Mouse (Mus musculus) limb, embryonic 13.5 days (tissue): ENCODE measurements around the gene Mknk1. TPM values are rescaled to one million over a fixed set of nuclear protein-coding genes. Genes with fewer than 3 reads are reported as not detected.

Experiments
- ATAC-seq: fragments of 200-750 bp; cut with Nextera tagmentation; 2 replicates; pipeline ENCODE4 v1.8.0; 2017; ENCODE audit warnings: low read depth, moderate number of reproducible peaks, moderate TSS enrichment; ENCODE audit not compliant: low FRiP score
- H3K27ac ChIP-seq: fragments of 300-500 bp; sonication (generic); 2 replicates; pipeline ENCODE4 v1.5.1; 2015; ENCODE audit warnings: inconsistent platforms, mild to moderate bottlenecking, moderate library complexity
- H3K27me3 ChIP-seq: fragments of 300-500 bp; sonication (generic); 2 replicates; pipeline ENCODE4 v1.6.1; 2015; ENCODE audit warnings: mild to moderate bottlenecking, inconsistent platforms
- H3K36me3 ChIP-seq: fragments of 300-500 bp; sonication (generic); 2 replicates; pipeline ENCODE4 v1.6.1; 2015; ENCODE audit warnings: inconsistent platforms, mild to moderate bottlenecking, moderate library complexity
- H3K4me1 ChIP-seq: fragments of 300-500 bp; sonication (generic); 2 replicates; pipeline ENCODE4 v1.6.1; 2015; ENCODE audit warnings: inconsistent platforms
- H3K4me2 ChIP-seq: fragments of 300-500 bp; sonication (generic); replicated peaks from 2 replicates; pipeline ENCODE4 v1.6.1; 2015; ENCODE audit warnings: inconsistent platforms, mild to moderate bottlenecking, moderate library complexity
- H3K4me3 ChIP-seq: fragments of 300-500 bp; sonication (generic); 2 replicates; pipeline ENCODE4 v1.5.1; 2015; ENCODE audit warnings: moderate library complexity, mild to moderate bottlenecking, inconsistent platforms
- H3K9ac ChIP-seq: fragments of 300-500 bp; sonication (generic); 2 replicates; pipeline ENCODE4 v1.6.1; 2015; ENCODE audit warnings: mild to moderate bottlenecking, inconsistent platforms
- H3K9me3 ChIP-seq: fragments of 300-500 bp; sonication (generic); 2 replicates; pipeline ENCODE4 v1.6.1; 2016; ENCODE audit warnings: inconsistent platforms
- WGBS: fragments of 180-500 bp; shearing (Covaris S2); methylation state at CpG from one replicate; pipeline ENCODE4 v1.1.7; 2015; 5-methylcytosine and 5-hydroxymethylcytosine counted together
- polyA plus RNA-seq: library from polyadenylated mRNA; unstranded; fragments of >200 nt; fragmentation: Nextera tagmentation; extraction: Ambion mirVana; gene quantifications from 2 replicates; pipeline ENCODE4 v1.2.1, GENCODE M21; 2015

The Mknk1 gene
- polyA plus RNA-seq, 1 experiment from 2014 or later, result 32.9 TPM

GRCm38 (mm10) chr4:115869512-115870210, 30.7 kb downstream of the Mknk1 start:
- Histone ChIP-seq H3K36me3 (peaks cover 43% of the 10 kb centered on the region), H3K4me1 (peaks cover 33% of the 10 kb centered on the region), H3K9ac (no peak overlapping the region), H3K27ac (no peak overlapping the region), H3K9me3 (no peaks in the 10 kb centered on the region), H3K27me3 (peaks cover 18% of the 10 kb centered on the region; the same call in 1 of the 2 replicates), H3K4me3 (no peak overlapping the region), H3K4me2 (no peak overlapping the region)
- WGBS, result 24% methylated on average over 16 of the region's 16 CpGs
- no peak for ATAC-seq

GRCm38 (mm10) chr4:115873231-115873630, 34.2 kb downstream of the Mknk1 start:
- peaks cover 56% of the 10 kb centered on the region for H3K36me3 ChIP-seq
- H3K27ac ChIP-seq, result no peak overlapping the region
- peaks cover 32% of the 10 kb centered on the region for H3K4me1 ChIP-seq
- 88% methylated on average over 3 of the region's 3 CpGs for WGBS
- H3K9me3 ChIP-seq, result no peaks in the 10 kb centered on the region
- no peak overlapping the region for H3K9ac ChIP-seq
- no peak for ATAC-seq
- no peak overlapping the region for H3K4me3 ChIP-seq
- H3K4me2 ChIP-seq, result no peak overlapping the region
- H3K27me3 ChIP-seq, result peaks cover 18% of the 10 kb centered on the region; the same call in 1 of the 2 replicates

GRCm38 (mm10) chr4:115878216-115878678, 39.2 kb downstream of the Mknk1 start:
- H3K27ac ChIP-seq, result no peak overlapping the region
- H3K4me3 ChIP-seq, result no peak overlapping the region
- WGBS, result 6% methylated on average over 11 of the region's 11 CpGs
- no peak overlapping the region for H3K9ac ChIP-seq
- peaks cover 38% of the 10 kb centered on the region for H3K36me3 ChIP-seq
- ATAC-seq, result no peak
- no peaks in the 10 kb centered on the region for H3K9me3 ChIP-seq
- H3K27me3 ChIP-seq, result peaks cover 24% of the 10 kb centered on the region; the same call in 1 of the 2 replicates
- peaks cover 10% of the 10 kb centered on the region for H3K4me1 ChIP-seq
- H3K4me2 ChIP-seq, result no peak overlapping the region

DNA sequence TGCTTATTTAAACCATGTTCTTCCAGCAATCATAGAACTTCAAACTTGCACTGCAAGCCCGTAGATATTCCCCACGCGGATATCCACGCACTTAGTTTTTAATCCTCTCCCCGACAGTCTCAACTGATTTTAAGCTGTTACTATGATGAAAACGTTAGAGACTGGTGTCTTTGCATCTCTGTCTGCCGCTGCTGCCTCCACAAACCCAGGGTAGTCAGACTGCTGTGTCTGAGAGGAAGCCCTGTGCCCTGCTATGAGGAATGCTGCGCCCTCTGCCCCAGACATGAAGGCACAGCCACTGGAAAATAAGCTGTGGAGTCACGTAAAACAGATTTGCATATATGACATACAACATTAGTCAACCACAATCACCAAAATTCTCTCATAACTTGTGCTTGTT, 39.8 kb downstream of the Mknk1 start:
- 52% methylated on average over 9 of the region's 9 CpGs for WGBS
- no peak for ATAC-seq
- H3K9me3 ChIP-seq, result no peaks in the 10 kb centered on the region
- no peak overlapping the region for H3K4me2 ChIP-seq
- no peak overlapping the region for H3K27ac ChIP-seq
- no peak overlapping the region for H3K9ac ChIP-seq
- H3K36me3 ChIP-seq, result peaks cover 32% of the 10 kb centered on the region
- H3K27me3 ChIP-seq, result peaks cover 24% of the 10 kb centered on the region; the same call in 1 of the 2 replicates
- peaks cover 10% of the 10 kb centered on the region for H3K4me1 ChIP-seq
- no peak overlapping the region for H3K4me3 ChIP-seq

- WGBS, result 32% methylated on average over 1 of the region's 1 CpGs
- H3K9me3 ChIP-seq, result no peaks in the 10 kb centered on the region
- peaks cover 24% of the 10 kb centered on the region; the same call in 1 of the 2 replicates for H3K27me3 ChIP-seq
- H3K27ac ChIP-seq, result no peak overlapping the region
- H3K4me3 ChIP-seq, result no peak overlapping the region
- peaks cover 10% of the 10 kb centered on the region for H3K4me1 ChIP-seq
- no peak for ATAC-seq
- H3K4me2 ChIP-seq, result no peak overlapping the region
- H3K9ac ChIP-seq, result no peak overlapping the region
- peaks cover 9% of the 10 kb centered on the region; the same call in 1 of the 2 replicates for H3K36me3 ChIP-seq
These were observed 42.2 kb downstream of the Mknk1 start for GRCm38 (mm10) chr4:115881183-115881582.

GRCm38 (mm10) chr4:115882195-115882594, 43.2 kb downstream of the Mknk1 start:
- Histone ChIP-seq H3K27me3 (peaks cover 24% of the 10 kb centered on the region; the same call in 1 of the 2 replicates), H3K9me3 (no peaks in the 10 kb centered on the region), H3K4me2 (no peak overlapping the region), H3K9ac (no peak overlapping the region), H3K27ac (no peak overlapping the region), H3K36me3 (no peaks in the 10 kb centered on the region), H3K4me3 (no peak overlapping the region), H3K4me1 (peaks cover 10% of the 10 kb centered on the region)
- WGBS, result 54% methylated on average over 4 of the region's 4 CpGs
- ATAC-seq, result no peak

DNA sequence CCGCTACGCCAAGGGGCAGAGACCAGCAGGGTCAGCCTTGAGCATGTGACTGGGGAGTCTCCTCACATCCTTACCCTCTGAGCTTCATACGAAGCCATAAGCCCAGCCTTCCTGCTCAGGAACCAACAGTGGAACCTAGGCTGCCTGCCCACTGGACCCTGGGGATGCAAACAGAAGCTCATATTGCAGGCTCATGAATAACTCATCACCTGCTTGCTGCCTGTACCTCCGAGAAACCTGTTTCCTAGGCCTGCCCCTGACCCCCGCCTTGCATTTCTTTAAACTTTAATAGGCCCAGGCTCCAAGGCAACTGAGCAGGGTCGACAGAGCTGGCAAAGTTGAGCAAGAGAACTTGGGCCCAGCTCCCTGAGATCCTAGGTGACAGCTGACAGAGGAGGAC, 45.0 kb downstream of the Mknk1 start, which contains the start of gene Kncn:
Gene Kncn, plus strand, starts transcription at position 379 of the 400 bp plus-strand sequence.
- Histone ChIP-seq H3K9ac (no peak within 1 kb of the TSS), H3K9me3 (no peaks in the 10 kb centered on the region), H3K36me3 (no peaks in the 10 kb centered on the region), H3K4me2 (no peak within 1 kb of the TSS), H3K4me3 (no peak within 1 kb of the TSS), H3K4me1 (no peaks in the 10 kb centered on the region), H3K27me3 (peaks cover 17% of the 10 kb centered on the region), H3K27ac (no peak within 1 kb of the TSS)
- WGBS, result 61% methylated on average over 6 of the region's 6 CpGs
- ATAC-seq, result no peak

DNA sequence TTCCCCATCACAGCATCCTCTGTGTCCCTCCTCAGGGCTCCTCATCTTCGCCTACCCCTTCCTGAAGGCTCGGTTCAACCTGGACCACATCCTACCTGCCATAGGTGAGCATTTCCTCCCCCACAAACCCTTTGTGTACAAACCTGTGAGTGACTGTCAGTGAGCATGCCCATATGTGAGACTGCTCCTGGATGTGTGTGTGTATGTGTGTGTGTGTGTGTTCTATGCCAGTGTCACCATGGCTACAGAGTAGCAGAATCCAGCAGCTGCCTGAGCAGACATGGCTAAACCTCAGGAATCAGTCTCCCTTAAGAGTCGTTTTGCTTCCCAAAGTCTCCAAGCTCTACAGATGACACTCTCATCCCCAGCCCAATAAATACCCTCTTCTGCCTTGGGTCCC, 46.8 kb downstream of the Mknk1 start:
- 70% methylated on average over 3 of the region's 3 CpGs for WGBS
- ATAC-seq, result no peak
- H3K4me2 ChIP-seq, result no peak overlapping the region

GRCm38 (mm10) chr4:115886875-115887274, 47.9 kb downstream of the Mknk1 start:
- no peak overlapping the region for H3K4me2 ChIP-seq
- ATAC-seq, result no peak
- H3K27me3 ChIP-seq, result peaks cover 39% of the 10 kb centered on the region
- H3K27ac ChIP-seq, result no peak overlapping the region
- H3K9me3 ChIP-seq, result no peaks in the 10 kb centered on the region
- H3K36me3 ChIP-seq, result no peaks in the 10 kb centered on the region
- 94% methylated on average over 1 of the region's 1 CpGs for WGBS
- H3K9ac ChIP-seq, result no peak overlapping the region
- peaks cover 10% of the 10 kb centered on the region for H3K4me1 ChIP-seq
- no peak overlapping the region for H3K4me3 ChIP-seq

More for the DNA sequence above, 46.8 kb downstream of the Mknk1 start:
- H3K36me3 ChIP-seq, result no peaks in the 10 kb centered on the region
- H3K9me3 ChIP-seq, result no peaks in the 10 kb centered on the region
- peaks cover 28% of the 10 kb centered on the region for H3K27me3 ChIP-seq
- H3K27ac ChIP-seq, result no peak overlapping the region
- no peak overlapping the region for H3K9ac ChIP-seq
- peaks cover 10% of the 10 kb centered on the region for H3K4me1 ChIP-seq
- no peak overlapping the region for H3K4me3 ChIP-seq

GRCm38 (mm10) chr4:115890066-115890465, 51.1 kb downstream of the Mknk1 start:
- Histone ChIP-seq H3K27ac (no peak overlapping the region), H3K4me3 (peak overlapping the region; percentile 35), H3K4me1 (peaks cover 10% of the 10 kb centered on the region), H3K9me3 (no peaks in the 10 kb centered on the region), H3K9ac (peak overlapping the region; percentile 53; the same call in 1 of the 2 replicates), H3K4me2 (peak overlapping the region; percentile 64), H3K27me3 (peaks cover 57% of the 10 kb centered on the region), H3K36me3 (no peaks in the 10 kb centered on the region)
- no peak for ATAC-seq
- 7% methylated on average over 6 of the region's 6 CpGs for WGBS

DNA sequence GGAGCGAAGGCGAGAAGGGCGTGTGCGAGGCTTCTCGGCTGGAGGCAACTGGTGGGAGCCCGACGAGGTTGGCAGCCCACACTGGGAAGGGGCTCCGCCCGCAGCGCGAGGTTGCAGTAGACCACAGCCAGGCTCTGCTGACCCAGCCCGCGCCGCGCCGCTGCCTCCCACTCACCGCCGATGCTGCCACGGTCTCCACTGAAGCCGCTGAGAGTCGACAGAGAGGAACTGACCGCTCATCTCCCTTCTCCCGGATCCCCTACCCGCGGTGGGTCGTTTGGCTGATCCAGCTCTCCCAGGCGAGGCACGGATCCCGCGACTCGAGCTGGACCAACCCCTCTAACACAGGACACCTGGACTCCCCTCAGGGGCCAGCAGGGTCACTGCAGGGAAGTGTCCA, 51.6 kb downstream of the Mknk1 start, which contains the start of gene 6430628N08Rik:
Gene 6430628N08Rik, plus strand, starts transcription at position 113 of the 400 bp plus-strand sequence.
- H3K4me3 ChIP-seq, result peak within 1 kb of the TSS; percentile 35
- H3K27ac ChIP-seq, result no peak within 1 kb of the TSS
- H3K4me1 ChIP-seq, result peaks cover 10% of the 10 kb centered on the region
- H3K27me3 ChIP-seq, result peaks cover 61% of the 10 kb centered on the region
- peak within 1 kb of the TSS; percentile 53 for H3K9ac ChIP-seq
- H3K9me3 ChIP-seq, result no peaks in the 10 kb centered on the region
- ATAC-seq, result 0 out of 2 replicates have a peak, but pooled peaks have one; percentile 20
- WGBS, result under 1% methylated on average over 31 of the region's 31 CpGs
- H3K4me2 ChIP-seq, result peak within 1 kb of the TSS; percentile 64
- H3K36me3 ChIP-seq, result no peaks in the 10 kb centered on the region

DNA sequence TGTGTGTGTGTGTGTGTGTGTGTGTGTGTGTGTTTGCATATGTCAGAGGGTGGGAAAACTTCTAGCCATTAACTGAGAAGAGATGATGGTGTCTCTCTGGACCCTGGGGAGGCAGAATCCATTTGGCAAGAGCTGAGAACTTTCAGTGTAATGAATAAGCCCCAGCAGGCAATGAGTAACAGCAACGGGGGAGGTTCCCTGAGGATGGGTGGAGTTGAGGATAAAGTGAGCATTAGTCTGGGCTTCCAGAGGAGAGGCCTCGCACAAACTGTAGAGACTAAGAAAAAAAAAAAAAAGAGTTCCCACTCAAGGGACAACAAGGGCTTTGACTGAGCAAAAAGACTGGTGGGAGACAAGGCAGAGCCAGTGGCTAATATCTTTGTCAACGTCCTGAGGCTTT, 55.3 kb downstream of the Mknk1 start:
- no peak overlapping the region for H3K4me2 ChIP-seq
- 34% methylated on average over 3 of the region's 3 CpGs for WGBS
- no peak overlapping the region for H3K27ac ChIP-seq
- peaks cover 22% of the 10 kb centered on the region for H3K4me1 ChIP-seq
- H3K27me3 ChIP-seq, result peaks cover 86% of the 10 kb centered on the region
- no peak overlapping the region for H3K9ac ChIP-seq
- no peak overlapping the region for H3K4me3 ChIP-seq
- H3K36me3 ChIP-seq, result no peaks in the 10 kb centered on the region
- no peaks in the 10 kb centered on the region for H3K9me3 ChIP-seq
- no peak for ATAC-seq
